Mouse (Mus musculus) lung, postnatal 0 days (tissue): ENCODE results near the gene Sncg.

Experiments used
- CTCF ChIP-seq: IDR thresholded peaks from 2 replicates; pipeline ENCODE4 v1.5.1; 2016; ENCODE audit warnings: antibody characterized with exemption, mild to moderate bottlenecking
- EP300 ChIP-seq: IDR thresholded peaks from 2 replicates; pipeline ENCODE4 v1.6.1; 2016; ENCODE audit warnings: antibody characterized with exemption, mild to moderate bottlenecking, control low read depth

DNA sequence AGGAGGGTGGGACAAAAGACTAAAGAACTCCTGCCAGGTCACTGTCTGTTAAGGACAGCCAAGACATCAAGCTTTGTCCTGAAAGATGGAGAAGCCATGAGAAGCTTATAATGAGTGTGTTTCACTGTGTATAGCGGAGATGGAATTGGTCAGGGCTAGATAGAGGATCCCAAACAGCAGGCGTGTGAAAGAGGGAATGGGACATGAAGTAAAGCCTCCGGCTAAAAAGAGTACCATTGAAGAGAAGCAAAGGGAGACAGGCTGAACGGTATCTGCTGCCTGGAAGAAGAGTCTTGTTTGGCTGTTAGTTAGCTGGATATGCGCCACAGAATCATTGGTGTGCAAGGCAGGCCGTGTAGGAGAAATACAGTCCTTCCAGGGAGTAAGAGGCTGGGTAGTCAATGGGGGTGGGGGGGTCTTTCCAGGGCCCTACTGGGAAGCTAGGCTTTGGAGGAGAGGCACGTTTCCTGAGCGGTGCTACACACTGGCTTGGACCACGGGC is 43.9 kb downstream of the Sncg start:
- TF ChIP-seq CTCF (no peak), EP300 (no peak)
